Mouse (Mus musculus): ENCODE results near the gene Acox3. TPM values are rescaled to one million over a fixed set of nuclear protein-coding genes. Genes with fewer than 3 reads are reported as not detected.
A peak's percentile ranks its signal among the peaks of the same experiment; 100 is the strongest.

The Acox3 gene
- polyA plus RNA-seq, 1 experiment from 2014 or later = 12.4 TPM

DNA sequence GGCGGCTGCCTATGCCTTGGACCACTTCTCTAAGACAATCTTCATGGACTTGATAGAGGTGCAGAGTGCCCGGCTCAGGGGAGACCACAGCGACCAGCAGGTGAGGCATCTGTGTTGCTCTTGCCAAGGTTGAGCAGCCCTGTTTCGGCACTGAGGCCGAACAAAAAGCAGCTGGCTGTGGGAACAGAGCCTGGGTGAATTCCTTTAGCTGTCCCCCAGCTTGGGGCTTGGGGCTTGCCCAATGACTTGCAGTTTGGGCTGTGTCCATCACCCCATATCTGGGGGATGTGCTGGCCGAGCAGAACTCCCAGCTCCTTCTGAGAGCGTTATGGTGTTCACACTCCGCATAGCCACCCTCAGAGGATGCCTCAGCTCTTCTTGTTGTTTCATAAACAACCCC lies 18.7 kb downstream of the Acox3 start:
- Histone ChIP-seq H3K4me1 (no peaks in the 10 kb centered on the region), H3K9me3 (no peaks in the 10 kb centered on the region), H3K36me3 (peaks cover 65% of the 10 kb centered on the region), H3K27me3 (no peaks in the 10 kb centered on the region), H3K9ac (no peak overlapping the region), H3K4me2 (no peak overlapping the region), H3K4me3 (no peak overlapping the region), H3K27ac (no peak overlapping the region)
- WGBS = 90% methylated on average over 8 of the region's 8 CpGs
- no peak for ATAC-seq (ENCODE audit: insufficient number of reproducible peaks, low FRiP score, low TSS enrichment, low read depth)

DNA sequence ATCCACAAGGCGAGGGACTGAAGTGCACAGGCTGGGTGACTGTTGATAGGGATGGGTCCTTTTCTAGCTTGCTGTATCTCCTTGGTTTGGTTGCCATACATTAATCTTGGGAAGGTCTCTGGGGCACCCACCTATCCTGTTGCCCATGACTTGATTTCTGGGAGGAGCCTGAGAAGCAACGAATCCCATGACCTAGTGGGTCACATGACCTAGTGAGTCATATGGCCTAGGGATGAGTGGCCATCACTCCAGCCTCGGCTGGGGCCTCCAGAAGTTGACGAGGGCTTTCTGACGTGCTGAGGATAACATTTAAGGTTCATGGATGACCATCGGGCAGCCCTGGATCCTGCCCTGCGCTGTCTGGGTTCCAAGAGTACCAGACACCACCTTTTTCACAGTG lies 22.5 kb downstream of the Acox3 start:
- peaks cover 35% of the 10 kb centered on the region for H3K36me3 ChIP-seq

DNA sequence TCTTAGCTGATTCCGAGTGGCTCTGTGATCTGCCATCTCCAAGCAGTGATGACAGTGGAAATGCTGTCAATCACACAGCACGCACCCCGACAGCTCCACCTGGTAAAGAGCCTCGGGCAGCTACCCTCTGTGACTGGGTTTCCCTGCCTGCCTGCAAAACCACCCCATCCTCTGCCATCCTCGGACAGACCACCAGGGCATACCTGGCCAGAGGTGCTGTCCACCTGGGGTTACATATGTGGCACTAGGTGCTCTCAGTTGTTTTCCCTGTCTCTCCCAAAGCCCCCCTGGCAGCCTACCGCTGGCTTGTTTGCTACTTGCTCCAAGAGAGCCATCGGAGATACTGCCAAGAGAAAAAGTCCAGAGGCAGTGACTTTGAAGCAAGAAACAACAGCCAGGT lies 24.0 kb downstream of the Acox3 start:
- WGBS = 83% methylated on average over 7 of the region's 7 CpGs
- ATAC-seq (ENCODE audit: insufficient number of reproducible peaks, low FRiP score, low TSS enrichment, low read depth) = no peak
- Histone ChIP-seq H3K4me3 (no peak overlapping the region), H3K27ac (no peak overlapping the region), H3K9me3 (no peaks in the 10 kb centered on the region), H3K36me3 (peaks cover 24% of the 10 kb centered on the region), H3K4me1 (peaks cover 46% of the 10 kb centered on the region), H3K9ac (no peak overlapping the region), H3K4me2 (no peak overlapping the region), H3K27me3 (no peaks in the 10 kb centered on the region)

More for the DNA sequence above, 22.5 kb downstream of the Acox3 start:
- H3K9me3 ChIP-seq = no peaks in the 10 kb centered on the region
- WGBS = 80% methylated on average over 7 of the region's 7 CpGs
- H3K4me3 ChIP-seq = no peak overlapping the region
- no peak for ATAC-seq (ENCODE audit: insufficient number of reproducible peaks, low FRiP score, low TSS enrichment, low read depth)
- peaks cover 34% of the 10 kb centered on the region for H3K4me1 ChIP-seq
- H3K27ac ChIP-seq = no peak overlapping the region
- no peaks in the 10 kb centered on the region for H3K27me3 ChIP-seq
- H3K4me2 ChIP-seq = no peak overlapping the region
- no peak overlapping the region for H3K9ac ChIP-seq

DNA sequence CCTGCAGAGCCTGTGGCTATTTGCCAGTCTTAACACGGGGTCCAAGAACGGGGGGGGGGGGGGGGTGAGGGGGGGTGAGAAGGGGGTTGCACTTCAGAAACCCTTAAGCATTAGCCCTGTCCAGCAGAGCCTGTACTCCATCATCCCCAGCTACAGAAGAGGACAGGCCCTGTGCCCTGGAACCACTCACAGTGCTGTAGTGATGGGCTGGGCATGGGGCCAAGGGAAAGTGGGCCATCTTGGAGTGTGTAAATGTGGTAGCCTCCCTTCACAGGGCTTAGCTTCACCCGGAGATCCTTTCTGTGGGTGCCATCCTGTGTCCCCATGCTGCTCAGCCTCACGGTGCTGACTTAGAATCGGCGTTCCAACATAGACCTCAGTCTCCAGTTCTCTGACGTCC lies 24.9 kb downstream of the Acox3 start:
- H3K36me3 ChIP-seq = peaks cover 14% of the 10 kb centered on the region
- no peak for ATAC-seq (ENCODE audit: insufficient number of reproducible peaks, low FRiP score, low TSS enrichment, low read depth)
- peak overlapping the region; percentile 64 for H3K27ac ChIP-seq
- no peak overlapping the region for H3K4me3 ChIP-seq
- H3K4me2 ChIP-seq = no peak overlapping the region
- WGBS = 69% methylated on average over 7 of the region's 7 CpGs
- H3K27me3 ChIP-seq = no peaks in the 10 kb centered on the region
- no peaks in the 10 kb centered on the region for H3K9me3 ChIP-seq
- peaks cover 46% of the 10 kb centered on the region for H3K4me1 ChIP-seq
- H3K9ac ChIP-seq = no peak overlapping the region

DNA sequence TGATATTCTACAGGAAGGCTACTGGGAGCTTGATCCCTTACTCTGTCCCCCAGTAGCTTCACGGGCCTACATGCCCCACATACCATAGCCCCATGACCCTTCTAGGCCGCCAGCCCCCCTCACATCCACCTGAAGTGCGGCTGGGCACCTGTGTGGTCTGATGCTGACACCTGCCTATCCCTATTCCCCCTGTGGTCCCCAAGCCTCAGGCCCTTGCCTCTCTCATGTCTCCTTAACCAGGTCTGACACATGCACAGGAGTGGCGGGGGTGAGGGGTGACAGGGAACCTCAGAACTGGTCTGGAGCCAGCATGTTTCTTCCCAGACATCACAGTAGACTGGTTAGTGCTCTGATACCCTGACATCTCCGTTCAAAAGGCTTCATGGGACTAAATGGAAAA lies 25.7 kb downstream of the Acox3 start:
- no peaks in the 10 kb centered on the region for H3K27me3 ChIP-seq
- no peaks in the 10 kb centered on the region for H3K9me3 ChIP-seq
- no peak overlapping the region for H3K4me3 ChIP-seq
- no peak for ATAC-seq (ENCODE audit: insufficient number of reproducible peaks, low FRiP score, low TSS enrichment, low read depth)
- whole genome bisulfite sequencing = 72% methylated on average over 5 of the region's 5 CpGs
- no peak overlapping the region for H3K4me2 ChIP-seq
- H3K27ac ChIP-seq = peak overlapping the region; percentile 64
- H3K9ac ChIP-seq = no peak overlapping the region
- H3K36me3 ChIP-seq = peaks cover 8% of the 10 kb centered on the region; the same call in 1 of the 2 replicates
- peaks cover 46% of the 10 kb centered on the region for H3K4me1 ChIP-seq

DNA sequence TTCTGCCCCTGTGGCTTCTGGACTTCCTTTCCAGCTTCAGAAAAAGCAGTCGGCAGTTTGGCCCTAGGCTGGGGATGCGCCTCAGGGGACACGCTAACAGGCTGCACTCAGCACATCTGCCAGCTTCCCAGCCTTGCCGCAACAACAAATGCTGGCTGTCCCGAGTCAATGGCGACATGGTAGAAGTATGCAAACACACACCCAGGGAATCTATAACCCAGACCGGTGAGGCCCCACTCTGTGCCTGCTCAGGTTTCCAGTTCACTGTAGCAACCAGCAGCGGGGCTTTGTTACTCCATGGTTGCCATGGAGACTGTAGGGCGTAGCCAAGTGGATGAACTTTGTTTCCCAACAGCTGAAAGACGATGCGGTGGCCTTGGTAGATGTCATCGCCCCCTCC lies 26.5 kb downstream of the Acox3 start:
- peaks cover 46% of the 10 kb centered on the region for H3K4me1 ChIP-seq
- peak; percentile 82 for ATAC-seq (ENCODE audit: insufficient number of reproducible peaks, low FRiP score, low TSS enrichment, low read depth)
- H3K36me3 ChIP-seq = peaks cover 3% of the 10 kb centered on the region; the same call in 1 of the 2 replicates
- no peaks in the 10 kb centered on the region for H3K9me3 ChIP-seq
- no peak overlapping the region for H3K4me2 ChIP-seq
- 25% methylated on average over 12 of the region's 12 CpGs for WGBS
- H3K27ac ChIP-seq = peak overlapping the region; percentile 75
- no peak overlapping the region for H3K9ac ChIP-seq
- no peak overlapping the region for H3K4me3 ChIP-seq
- no peaks in the 10 kb centered on the region for H3K27me3 ChIP-seq

DNA sequence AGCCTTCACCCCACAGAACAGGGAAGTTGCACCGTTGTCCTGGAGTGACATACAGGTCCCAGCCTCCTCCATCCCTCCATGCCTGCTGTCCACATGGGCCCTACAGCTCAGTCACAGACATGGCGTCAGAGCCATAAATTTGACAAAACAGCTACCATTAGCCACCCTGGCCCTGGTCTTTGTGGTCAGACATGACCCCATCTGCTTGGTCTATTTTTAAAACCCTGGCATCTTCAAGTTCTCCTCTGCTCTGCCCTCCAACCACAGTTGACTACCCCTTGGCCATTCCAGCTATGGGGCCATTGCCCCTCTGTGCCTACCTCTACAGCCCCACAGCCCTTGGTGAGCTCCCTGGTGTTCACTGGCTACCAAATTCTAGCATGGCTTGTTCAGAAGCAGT lies 27.1 kb downstream of the Acox3 start:
- peak overlapping the region; percentile 75 for H3K27ac ChIP-seq

DNA sequence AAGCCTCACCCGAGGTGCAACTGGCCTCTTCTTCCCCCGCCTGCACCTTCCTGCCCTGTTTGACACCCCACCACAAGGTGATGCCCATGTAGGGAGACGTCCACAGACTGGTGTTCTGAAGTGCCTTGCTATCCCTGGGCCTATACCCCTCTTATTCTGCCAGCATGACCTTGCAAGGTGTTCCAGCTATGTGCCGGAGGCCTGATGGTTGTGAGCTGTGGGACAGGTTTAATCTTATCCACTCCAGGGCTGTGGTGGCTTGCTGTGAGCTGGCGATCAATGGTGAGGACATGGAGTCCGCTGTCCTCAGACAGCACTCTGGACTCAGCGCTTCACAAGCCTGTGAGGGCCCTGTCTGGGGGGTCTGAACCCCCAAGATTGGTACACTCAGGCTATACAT lies 27.5 kb downstream of the Acox3 start:
- no peak overlapping the region for H3K4me2 ChIP-seq
- peaks cover 46% of the 10 kb centered on the region for H3K4me1 ChIP-seq
- H3K4me3 ChIP-seq = no peak overlapping the region
- H3K27ac ChIP-seq = no peak overlapping the region; the same call in 1 of the 2 replicates
- ATAC-seq (ENCODE audit: insufficient number of reproducible peaks, low FRiP score, low TSS enrichment, low read depth) = no peak
- no peaks in the 10 kb centered on the region for H3K9me3 ChIP-seq
- no peaks in the 10 kb centered on the region; the same call in 1 of the 2 replicates for H3K36me3 ChIP-seq
- H3K9ac ChIP-seq = no peak overlapping the region
- H3K27me3 ChIP-seq = no peaks in the 10 kb centered on the region
- WGBS = 92% methylated on average over 7 of the region's 7 CpGs

More for the DNA sequence above, 27.1 kb downstream of the Acox3 start:
- H3K36me3 ChIP-seq = no peaks in the 10 kb centered on the region; the same call in 1 of the 2 replicates
- no peak overlapping the region for H3K9ac ChIP-seq
- no peaks in the 10 kb centered on the region for H3K27me3 ChIP-seq
- no peak for ATAC-seq (ENCODE audit: insufficient number of reproducible peaks, low FRiP score, low TSS enrichment, low read depth)
- no peaks in the 10 kb centered on the region for H3K9me3 ChIP-seq
- 73% methylated on average over 2 of the region's 2 CpGs for WGBS
- peaks cover 46% of the 10 kb centered on the region for H3K4me1 ChIP-seq
- H3K4me3 ChIP-seq = no peak overlapping the region
- H3K4me2 ChIP-seq = no peak overlapping the region

DNA sequence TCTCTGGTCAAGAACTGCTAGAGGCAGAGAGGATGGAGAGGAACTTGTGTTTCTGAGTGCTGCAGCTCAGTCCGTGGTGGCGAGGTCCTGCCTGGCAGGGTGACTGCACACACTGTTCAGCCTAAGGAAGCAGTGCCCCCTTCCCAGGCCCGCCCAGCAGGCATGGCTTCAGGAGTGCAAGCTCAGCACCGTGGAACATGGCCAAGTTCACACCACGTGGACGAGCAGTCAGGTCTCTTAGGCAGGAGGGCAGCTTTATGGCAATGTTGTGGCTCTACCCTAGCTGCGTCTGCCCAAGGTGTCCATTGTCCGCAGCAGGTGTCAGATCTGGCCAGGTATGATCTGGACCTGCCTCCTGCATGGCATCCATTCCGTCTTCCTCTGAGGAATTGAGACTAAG lies 28.3 kb downstream of the Acox3 start:
- no peak for ATAC-seq (ENCODE audit: insufficient number of reproducible peaks, low FRiP score, low TSS enrichment, low read depth)
- H3K9ac ChIP-seq = no peak overlapping the region
- H3K4me1 ChIP-seq = peaks cover 52% of the 10 kb centered on the region
- no peak overlapping the region for H3K4me3 ChIP-seq
- WGBS = 70% methylated on average over 9 of the region's 9 CpGs
- H3K4me2 ChIP-seq = no peak overlapping the region
- H3K9me3 ChIP-seq = no peaks in the 10 kb centered on the region
- H3K36me3 ChIP-seq = no peaks in the 10 kb centered on the region
- no peaks in the 10 kb centered on the region for H3K27me3 ChIP-seq
- H3K27ac ChIP-seq = no peak overlapping the region

DNA sequence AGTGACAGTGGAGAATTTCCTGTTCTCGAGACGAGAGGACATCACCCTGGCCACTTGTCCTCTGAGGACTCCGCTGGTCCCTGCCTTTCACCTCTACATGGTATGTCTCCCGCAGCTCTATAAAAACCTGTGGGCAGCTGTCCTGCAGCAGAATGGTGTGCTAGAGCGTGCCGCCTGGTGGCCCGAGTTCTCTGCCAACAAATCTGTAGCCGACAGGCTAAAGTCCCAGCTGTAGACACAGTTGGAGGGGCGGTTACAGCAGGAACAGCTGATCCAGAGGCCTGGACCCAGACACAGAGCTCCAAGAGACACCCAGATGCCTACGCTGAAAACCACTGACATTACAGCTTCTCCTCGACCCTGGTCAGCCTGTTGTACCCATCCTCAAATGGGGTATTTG lies 29.1 kb downstream of the Acox3 start:
- no peaks in the 10 kb centered on the region for H3K27me3 ChIP-seq
- no peak overlapping the region for H3K4me3 ChIP-seq
- H3K36me3 ChIP-seq = no peaks in the 10 kb centered on the region
- no peak overlapping the region for H3K4me2 ChIP-seq
- H3K4me1 ChIP-seq = peaks cover 58% of the 10 kb centered on the region
- no peak overlapping the region for H3K27ac ChIP-seq
- ATAC-seq (ENCODE audit: insufficient number of reproducible peaks, low FRiP score, low TSS enrichment, low read depth) = no peak
- 76% methylated on average over 11 of the region's 11 CpGs for WGBS
- H3K9ac ChIP-seq = no peak overlapping the region
- H3K9me3 ChIP-seq = no peaks in the 10 kb centered on the region

DNA sequence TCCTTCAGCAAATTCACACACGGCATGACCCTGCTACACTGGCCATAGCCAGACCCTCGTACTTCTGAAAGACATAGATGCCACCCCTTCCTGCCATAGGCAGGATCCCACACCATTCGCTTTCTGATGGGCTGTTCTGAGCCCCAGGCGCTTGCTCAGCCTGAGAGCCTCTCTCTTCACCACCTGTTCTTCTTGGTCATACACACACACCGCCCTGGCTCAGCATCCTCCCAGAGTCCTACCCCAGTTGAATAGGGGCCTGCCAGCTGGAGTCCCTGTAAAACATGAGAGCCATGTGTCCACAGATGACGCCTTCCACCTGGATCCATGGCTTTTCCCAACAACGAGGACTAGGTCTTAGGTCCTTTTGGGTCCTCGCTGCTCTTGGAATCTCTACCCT lies 29.9 kb downstream of the Acox3 start:
- no peak for ATAC-seq (ENCODE audit: insufficient number of reproducible peaks, low FRiP score, low TSS enrichment, low read depth)
- no peak overlapping the region for H3K27ac ChIP-seq
- no peak overlapping the region for H3K4me2 ChIP-seq
- no peaks in the 10 kb centered on the region for H3K36me3 ChIP-seq
- H3K27me3 ChIP-seq = no peaks in the 10 kb centered on the region
- no peak overlapping the region for H3K9ac ChIP-seq
- 71% methylated on average over 8 of the region's 8 CpGs for WGBS
- H3K4me3 ChIP-seq = no peak overlapping the region
- no peaks in the 10 kb centered on the region for H3K9me3 ChIP-seq
- H3K4me1 ChIP-seq = peaks cover 59% of the 10 kb centered on the region

DNA sequence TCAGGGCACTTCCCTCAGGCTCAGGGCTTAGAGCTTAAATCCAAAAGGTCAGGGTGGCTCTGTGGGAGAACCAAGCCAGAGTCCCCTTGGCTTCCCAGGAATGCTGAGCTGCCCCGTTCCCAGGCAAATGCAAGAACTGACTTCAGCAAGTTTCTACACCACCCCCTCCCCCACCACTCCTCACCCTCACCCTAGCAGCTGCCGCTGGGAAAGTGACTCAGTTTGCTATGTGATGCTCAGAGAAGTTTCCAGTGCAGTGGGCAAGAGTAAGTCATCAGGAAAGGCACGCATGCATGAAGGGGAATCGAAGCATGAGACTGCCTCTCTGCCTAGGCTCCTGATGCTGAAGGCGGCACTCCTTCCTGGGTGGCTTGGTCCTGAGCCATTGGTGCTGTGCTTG lies 34.1 kb downstream of the Acox3 start:
- H3K27me3 ChIP-seq = no peaks in the 10 kb centered on the region
- H3K4me2 ChIP-seq = no peak overlapping the region
- 37% methylated on average over 5 of the region's 5 CpGs for WGBS
- no peaks in the 10 kb centered on the region for H3K36me3 ChIP-seq
- peak overlapping the region; percentile 55 for H3K27ac ChIP-seq
- H3K9me3 ChIP-seq = no peaks in the 10 kb centered on the region
- H3K9ac ChIP-seq = no peak overlapping the region
- ATAC-seq (ENCODE audit: insufficient number of reproducible peaks, low FRiP score, low TSS enrichment, low read depth) = no peak
- no peak overlapping the region for H3K4me3 ChIP-seq
- peaks cover 28% of the 10 kb centered on the region for H3K4me1 ChIP-seq

DNA sequence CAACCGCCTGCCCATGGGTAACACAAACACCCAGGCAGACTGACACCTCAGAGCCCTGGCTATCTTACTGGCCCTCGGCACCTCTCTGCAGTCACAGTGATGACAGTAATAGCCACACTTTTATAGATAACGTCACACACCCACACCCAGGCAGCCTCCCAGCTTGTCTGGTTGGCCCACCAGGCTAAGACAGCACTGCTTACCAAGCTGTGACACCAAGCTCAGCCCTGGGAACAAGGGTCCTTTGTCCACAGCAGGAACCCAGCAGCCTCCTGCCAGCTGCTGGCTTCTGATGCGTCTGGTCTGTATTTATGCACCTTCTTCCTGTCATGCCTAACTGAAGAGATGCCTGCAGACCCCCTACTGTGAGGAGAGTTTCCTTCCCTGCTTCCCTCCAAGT lies 38.3 kb downstream of the Acox3 start:
- H3K27ac ChIP-seq = peak overlapping the region; percentile 55; the same call in 1 of the 2 replicates
- ATAC-seq (ENCODE audit: insufficient number of reproducible peaks, low FRiP score, low TSS enrichment, low read depth) = no peak
- 40% methylated on average over 4 of the region's 4 CpGs for WGBS

More for the DNA sequence above, 38.3 kb downstream of the Acox3 start:
- H3K4me1 ChIP-seq = peaks cover 35% of the 10 kb centered on the region
- no peak overlapping the region for H3K9ac ChIP-seq
- H3K9me3 ChIP-seq = no peaks in the 10 kb centered on the region
- no peak overlapping the region for H3K4me3 ChIP-seq
- H3K36me3 ChIP-seq = no peaks in the 10 kb centered on the region
- no peaks in the 10 kb centered on the region for H3K27me3 ChIP-seq
- H3K4me2 ChIP-seq = no peak overlapping the region

Measured in limb, embryonic 15.5 days (tissue).